Mouse (Mus musculus): ENCODE measurements around the gene Maob. TPM values are rescaled to one million over a fixed set of nuclear protein-coding genes. Genes with fewer than 3 reads are reported as not detected.

Maob gene
- 54.6 and 60.1 TPM in 2 replicates for polyA plus RNA-seq (2015; fragmentation: Nextera tagmentation; extraction: Ambion mirVana)

DNA sequence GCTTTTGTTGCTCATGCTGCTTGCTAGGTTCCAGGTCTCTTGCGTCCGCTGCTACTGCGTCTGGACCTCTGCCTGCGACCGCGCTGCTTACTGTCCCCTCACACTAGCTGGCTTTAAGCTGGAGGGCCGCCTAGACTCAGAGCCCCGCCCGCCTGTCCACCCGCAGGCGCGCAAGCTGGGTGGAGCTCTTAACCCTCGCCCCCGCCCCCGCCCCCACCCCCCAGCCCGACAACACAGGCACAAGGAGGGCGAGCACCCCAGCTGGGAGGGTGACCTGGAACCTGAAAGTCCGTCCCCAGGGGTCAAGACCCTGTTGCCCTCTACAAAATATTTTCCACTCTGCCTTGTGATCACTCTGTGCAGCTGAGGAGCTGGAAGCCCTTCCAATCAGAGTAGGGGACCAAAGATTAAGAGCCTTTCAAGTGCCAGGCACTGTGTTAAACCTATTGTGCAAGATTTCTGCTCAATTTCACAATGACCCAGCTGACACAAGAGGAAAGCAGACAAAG lies at the start of gene Maob:
Gene Maob, minus strand, starts transcription at position 106 of the 509 bp plus-strand sequence.
- no peaks in the 10 kb centered on the region for H3K27me3 ChIP-seq
- no peak within 1 kb of the TSS for H3K9ac ChIP-seq

DNA sequence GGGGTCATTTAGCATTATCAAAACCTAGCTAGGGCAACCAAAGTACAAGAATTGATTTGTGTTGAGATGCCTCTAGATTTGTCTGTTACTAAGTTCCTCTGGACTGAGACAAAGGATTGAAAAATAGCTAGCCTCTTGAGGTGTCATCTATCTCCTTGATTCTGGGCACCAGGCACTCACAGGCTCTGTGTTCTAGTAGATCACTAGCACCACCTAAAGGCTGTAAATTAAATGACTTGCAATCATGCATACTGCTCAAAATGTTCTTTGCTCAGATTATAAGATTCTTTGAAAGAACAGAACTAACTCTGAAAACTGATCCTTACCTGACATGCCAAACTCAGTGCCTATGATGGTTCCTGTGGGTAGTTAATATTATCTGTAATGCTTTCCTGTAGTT lies 43.1 kb upstream of the Maob start:
- Histone ChIP-seq H3K27me3 (no peaks in the 10 kb centered on the region), H3K36me3 (replicated peaks) (no peaks in the 10 kb centered on the region), H3K27ac (replicated peaks) (no peak overlapping the region), H3K9ac (no peak overlapping the region), H3K9me3 (replicated peaks) (no peaks in the 10 kb centered on the region), H3K4me2 (no peak overlapping the region), H3K4me3 (replicated peaks) (no peak overlapping the region), H3K4me1 (replicated peaks) (no peaks in the 10 kb centered on the region)
- ATAC-seq (ENCODE audit: insufficient read depth) = no peak

More for the DNA sequence above, at the start of gene Maob:
- peak within 1 kb of the TSS; percentile 29 for H3K4me3 ChIP-seq (replicated peaks)
- H3K4me2 ChIP-seq = peak within 1 kb of the TSS; percentile 10; the same call in 1 of the 2 replicates
- 0 out of 2 replicates have a peak within 1 kb of the TSS, but pooled peaks have one; percentile 24 for H3K27ac ChIP-seq (replicated peaks)
- 15% methylated on average over 16 of the region's 18 CpGs for WGBS (ENCODE audit: insufficient replicate concordance)
- no peaks in the 10 kb centered on the region for H3K36me3 ChIP-seq (replicated peaks)
- H3K9me3 ChIP-seq (replicated peaks) = no peaks in the 10 kb centered on the region
- peak; percentile 69 for ATAC-seq (ENCODE audit: insufficient read depth)
- H3K4me1 ChIP-seq (replicated peaks) = no peaks in the 10 kb centered on the region

DNA sequence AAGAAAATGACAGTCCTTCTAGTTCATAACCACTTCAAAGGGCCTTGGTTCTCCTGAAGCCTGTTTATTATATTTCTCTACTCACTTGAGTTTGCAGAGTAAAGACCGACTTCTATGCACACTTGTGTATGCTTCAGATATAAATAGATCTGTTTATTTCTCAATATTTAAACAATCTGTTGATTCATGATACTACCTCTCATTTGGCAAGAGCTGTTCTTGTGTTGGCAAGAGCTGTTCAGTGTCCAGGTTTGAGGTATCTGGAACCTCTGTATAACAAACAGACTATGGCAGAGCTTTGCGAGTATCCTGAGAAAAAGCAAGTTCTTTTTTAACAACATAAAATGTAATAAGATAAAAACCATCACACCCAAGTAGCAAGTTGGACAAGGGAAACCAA lies 28.9 kb upstream of the Maob start:
- WGBS (ENCODE audit: insufficient replicate concordance) = 56% methylated on average over 2 of the region's 2 CpGs

DNA sequence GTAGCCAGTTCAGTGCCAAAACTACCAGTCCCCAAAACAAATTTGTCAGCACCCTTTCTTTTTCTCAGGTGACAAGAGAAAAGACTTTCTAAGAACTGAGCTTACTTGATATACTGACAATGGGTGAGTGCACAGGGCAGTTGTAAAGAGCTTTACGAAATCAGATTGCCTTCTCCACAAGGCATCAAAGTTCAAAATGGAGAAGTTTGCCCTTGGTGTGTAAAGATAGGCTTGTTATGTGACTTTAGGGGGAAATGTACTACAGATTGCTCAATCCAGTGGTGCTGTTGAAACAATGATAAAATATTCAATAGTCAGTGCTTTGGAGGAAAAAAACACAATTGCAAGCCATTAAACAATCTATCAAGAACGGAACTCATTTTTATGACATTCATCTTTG lies 24.3 kb upstream of the Maob start:
- no peak overlapping the region for H3K4me3 ChIP-seq (replicated peaks)
- H3K9ac ChIP-seq = no peak overlapping the region
- no peak for ATAC-seq (ENCODE audit: insufficient read depth)
- 41% methylated on average over 2 of the region's 2 CpGs for WGBS (ENCODE audit: insufficient replicate concordance)
- no peaks in the 10 kb centered on the region for H3K4me1 ChIP-seq (replicated peaks)
- no peaks in the 10 kb centered on the region for H3K9me3 ChIP-seq (replicated peaks)
- no peaks in the 10 kb centered on the region for H3K36me3 ChIP-seq (replicated peaks)
- H3K27me3 ChIP-seq = no peaks in the 10 kb centered on the region
- no peak overlapping the region for H3K4me2 ChIP-seq
- no peak overlapping the region for H3K27ac ChIP-seq (replicated peaks)

More for the DNA sequence above, 28.9 kb upstream of the Maob start:
- Histone ChIP-seq H3K4me2 (no peak overlapping the region), H3K27ac (replicated peaks) (no peak overlapping the region), H3K36me3 (replicated peaks) (no peaks in the 10 kb centered on the region), H3K4me1 (replicated peaks) (no peaks in the 10 kb centered on the region), H3K4me3 (replicated peaks) (no peak overlapping the region), H3K27me3 (no peaks in the 10 kb centered on the region), H3K9ac (no peak overlapping the region), H3K9me3 (replicated peaks) (no peaks in the 10 kb centered on the region)
- no peak for ATAC-seq (ENCODE audit: insufficient read depth)

DNA sequence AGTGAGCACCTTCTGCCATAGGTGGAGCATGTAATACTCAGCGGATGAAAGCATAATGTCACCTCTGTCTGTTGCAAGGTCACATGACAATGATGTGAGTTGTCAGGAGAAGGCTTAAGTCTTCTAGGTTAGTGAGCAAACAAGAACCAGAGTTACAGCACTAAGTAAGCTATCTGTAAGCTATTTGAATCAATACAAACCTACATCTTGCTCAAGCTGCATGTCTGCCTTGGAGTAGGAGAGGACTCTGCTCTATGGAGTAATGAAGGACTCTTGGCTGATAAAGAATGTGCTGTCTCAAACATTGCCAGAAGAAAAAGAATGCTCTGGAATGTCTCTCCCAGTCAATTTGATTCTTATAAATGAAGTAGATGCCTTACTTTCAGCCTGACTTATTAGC lies 20.1 kb upstream of the Maob start:
- no peak overlapping the region for H3K4me3 ChIP-seq (replicated peaks)
- no peak overlapping the region for H3K9ac ChIP-seq
- H3K27ac ChIP-seq (replicated peaks) = no peak overlapping the region
- H3K4me1 ChIP-seq (replicated peaks) = no peaks in the 10 kb centered on the region
- ATAC-seq (ENCODE audit: insufficient read depth) = no peak
- 53% methylated on average over 1 of the region's 1 CpGs for WGBS (ENCODE audit: insufficient replicate concordance)
- H3K36me3 ChIP-seq (replicated peaks) = no peaks in the 10 kb centered on the region
- H3K9me3 ChIP-seq (replicated peaks) = no peaks in the 10 kb centered on the region
- no peak overlapping the region for H3K4me2 ChIP-seq
- no peaks in the 10 kb centered on the region for H3K27me3 ChIP-seq

DNA sequence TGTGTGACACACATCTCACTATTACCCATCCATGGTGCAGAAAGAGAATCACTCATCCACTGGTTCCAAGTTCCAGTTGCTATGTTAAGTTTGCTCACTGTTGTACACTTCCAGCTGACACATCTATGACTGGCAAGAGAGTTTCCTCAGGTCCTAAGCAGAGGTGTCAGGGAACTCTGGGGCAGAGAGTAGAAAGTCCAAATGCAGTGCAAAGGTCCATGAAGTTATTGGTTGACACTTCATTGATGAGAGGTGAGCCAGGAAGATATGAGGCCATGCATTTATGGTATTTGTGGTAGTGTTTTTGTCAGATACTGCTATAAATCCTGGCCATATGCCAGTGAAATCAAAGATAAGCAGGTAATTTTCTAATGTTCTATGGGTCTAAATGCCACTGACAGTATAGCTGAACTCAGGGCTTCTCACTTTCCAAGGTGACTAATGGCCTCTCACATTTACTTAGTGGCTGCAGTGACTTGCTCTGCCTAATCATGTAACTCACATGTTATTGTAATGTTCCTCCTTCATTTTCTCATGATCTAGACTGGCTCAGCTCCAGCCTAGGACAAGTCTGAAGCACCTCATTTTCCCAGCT lies 19.4 kb upstream of the Maob start:
- Histone ChIP-seq H3K4me1 (replicated peaks) (no peaks in the 10 kb centered on the region), H3K27ac (replicated peaks) (no peak overlapping the region), H3K4me3 (replicated peaks) (no peak overlapping the region), H3K9me3 (replicated peaks) (no peaks in the 10 kb centered on the region), H3K27me3 (no peaks in the 10 kb centered on the region), H3K36me3 (replicated peaks) (no peaks in the 10 kb centered on the region), H3K9ac (no peak overlapping the region), H3K4me2 (no peak overlapping the region)
- no peak for ATAC-seq (ENCODE audit: insufficient read depth)

DNA sequence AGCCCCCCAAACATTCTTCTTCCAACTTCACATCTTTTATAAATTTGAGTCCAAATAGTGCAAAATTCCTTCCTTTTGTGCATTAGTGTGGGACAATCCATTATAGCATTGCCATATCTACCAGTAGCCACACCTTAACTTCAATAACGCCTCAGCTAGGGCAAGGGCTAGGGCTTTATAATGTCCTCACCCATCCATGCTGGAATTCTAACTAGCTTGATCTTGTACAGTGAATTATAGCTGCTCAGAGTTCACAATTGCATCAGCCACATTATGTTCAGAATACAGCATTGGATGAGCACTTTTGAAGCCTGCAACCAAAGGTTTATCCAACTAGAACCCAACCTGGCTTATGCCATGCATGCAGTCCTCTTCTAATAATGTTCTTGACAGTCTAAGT lies 8.9 kb upstream of the Maob start:
- no peak overlapping the region for H3K4me2 ChIP-seq
- no peak overlapping the region for H3K4me3 ChIP-seq (replicated peaks)
- no peaks in the 10 kb centered on the region for H3K36me3 ChIP-seq (replicated peaks)
- H3K4me1 ChIP-seq (replicated peaks) = no peaks in the 10 kb centered on the region
- WGBS (ENCODE audit: insufficient replicate concordance) = 63% methylated on average over 1 of the region's 1 CpGs
- H3K27me3 ChIP-seq = no peaks in the 10 kb centered on the region
- H3K9ac ChIP-seq = no peak overlapping the region
- no peaks in the 10 kb centered on the region for H3K9me3 ChIP-seq (replicated peaks)
- no peak for ATAC-seq (ENCODE audit: insufficient read depth)
- no peak overlapping the region for H3K27ac ChIP-seq (replicated peaks)

DNA sequence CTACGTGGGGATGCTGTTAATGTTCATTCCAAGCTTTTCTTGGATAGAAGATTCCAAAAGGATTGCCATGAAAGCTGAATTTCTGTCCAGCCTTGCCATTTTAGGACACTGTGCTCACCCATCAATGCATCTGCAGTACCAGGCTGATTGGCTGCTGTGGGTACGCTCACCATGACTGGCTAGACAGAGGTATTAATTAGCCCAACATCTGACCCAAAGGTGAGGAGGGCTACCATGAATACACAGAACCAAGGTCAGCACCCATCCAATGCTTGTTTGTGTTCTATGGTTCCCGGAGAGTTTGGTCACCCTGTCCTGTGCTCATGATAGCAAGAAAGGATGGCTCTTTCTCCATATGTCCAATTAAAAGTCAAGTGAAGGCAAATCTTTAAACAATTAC lies 1.2 kb downstream of the Maob start:
- Histone ChIP-seq H3K4me2 (no peak overlapping the region), H3K9me3 (replicated peaks) (no peaks in the 10 kb centered on the region), H3K27me3 (no peaks in the 10 kb centered on the region), H3K4me1 (replicated peaks) (no peaks in the 10 kb centered on the region), H3K36me3 (replicated peaks) (no peaks in the 10 kb centered on the region), H3K9ac (no peak overlapping the region), H3K27ac (replicated peaks) (no peak overlapping the region), H3K4me3 (replicated peaks) (peak overlapping the region; percentile 29)
- ATAC-seq (ENCODE audit: insufficient read depth) = 0 out of 2 replicates have a peak, but pooled peaks have one; percentile 28
- WGBS (ENCODE audit: insufficient replicate concordance) = 52% methylated on average over 3 of the region's 3 CpGs

DNA sequence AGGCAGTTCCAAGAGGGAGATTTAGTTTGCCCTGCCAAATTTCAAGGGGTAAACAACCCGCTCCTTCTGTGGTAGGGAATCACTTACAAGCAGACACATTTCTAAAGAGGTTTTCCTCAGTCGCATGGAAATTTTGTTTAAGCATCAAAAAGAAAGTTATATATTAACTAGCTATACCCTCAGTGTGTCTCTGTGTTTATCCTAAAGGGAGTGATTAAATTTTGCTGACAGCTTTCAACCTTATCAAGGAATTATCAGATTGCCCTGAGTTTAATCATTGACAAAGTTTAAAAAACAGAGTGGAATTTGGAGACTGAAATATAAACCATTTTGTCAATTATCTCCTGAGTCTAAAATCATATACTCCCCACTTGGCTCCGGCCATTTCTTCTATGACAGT lies 5.1 kb downstream of the Maob start:
- ATAC-seq (ENCODE audit: insufficient read depth) = no peak
- no peak overlapping the region for H3K4me3 ChIP-seq (replicated peaks)
- H3K27ac ChIP-seq (replicated peaks) = no peak overlapping the region
- H3K9me3 ChIP-seq (replicated peaks) = no peaks in the 10 kb centered on the region
- no peaks in the 10 kb centered on the region for H3K27me3 ChIP-seq
- H3K36me3 ChIP-seq (replicated peaks) = no peaks in the 10 kb centered on the region
- WGBS (ENCODE audit: insufficient replicate concordance) = 53% methylated on average over 3 of the region's 3 CpGs
- H3K9ac ChIP-seq = no peak overlapping the region
- H3K4me1 ChIP-seq (replicated peaks) = no peaks in the 10 kb centered on the region
- no peak overlapping the region for H3K4me2 ChIP-seq

DNA sequence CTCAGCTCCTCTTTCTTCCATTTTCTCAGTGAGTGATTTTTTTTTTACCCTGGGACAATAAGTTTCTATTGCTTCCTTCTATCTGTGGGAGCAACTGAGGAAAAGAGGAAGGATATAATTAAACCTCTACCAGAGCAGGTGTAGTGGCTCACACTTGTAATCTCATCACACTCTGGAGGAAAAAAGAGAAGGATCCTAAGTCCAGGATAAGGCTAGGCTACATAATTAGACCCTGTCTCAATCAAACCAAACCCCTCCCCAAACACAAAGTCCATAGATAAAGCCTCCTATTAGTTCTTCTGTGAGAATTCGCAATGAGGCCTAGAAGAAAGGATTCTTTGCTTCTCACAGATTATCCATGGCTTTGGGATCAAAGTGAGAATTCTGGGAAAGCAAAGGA lies 49.7 kb downstream of the Maob start:
- 52% methylated on average over 1 of the region's 1 CpGs for WGBS (ENCODE audit: insufficient replicate concordance)
- Histone ChIP-seq H3K36me3 (replicated peaks) (no peaks in the 10 kb centered on the region), H3K27me3 (no peaks in the 10 kb centered on the region), H3K27ac (replicated peaks) (no peak overlapping the region), H3K4me1 (replicated peaks) (no peaks in the 10 kb centered on the region), H3K9me3 (replicated peaks) (no peaks in the 10 kb centered on the region), H3K4me3 (replicated peaks) (no peak overlapping the region), H3K9ac (no peak overlapping the region), H3K4me2 (no peak overlapping the region)
- ATAC-seq (ENCODE audit: insufficient read depth) = no peak

DNA sequence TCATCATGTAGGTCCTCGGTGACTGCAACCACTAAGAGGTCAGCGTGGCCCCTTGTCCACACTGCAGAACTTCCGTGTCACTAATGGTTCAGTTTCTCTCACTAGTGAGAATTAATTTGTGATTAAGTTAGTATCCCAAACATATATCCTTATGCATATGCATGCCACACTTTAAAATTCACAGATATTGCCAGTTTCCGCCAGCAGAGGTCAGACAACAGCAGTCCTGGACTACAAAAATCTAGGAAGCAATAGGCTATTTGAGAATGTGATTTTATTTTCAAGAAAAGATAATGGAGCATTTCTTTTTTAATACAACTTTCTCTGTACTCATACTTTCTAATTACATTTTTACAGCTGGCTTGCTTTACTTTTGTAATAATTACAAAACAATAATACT lies 51.0 kb downstream of the Maob start:
- H3K4me1 ChIP-seq (replicated peaks) = no peaks in the 10 kb centered on the region
- WGBS (ENCODE audit: insufficient replicate concordance) = 55% methylated on average over 4 of the region's 4 CpGs
- H3K36me3 ChIP-seq (replicated peaks) = no peaks in the 10 kb centered on the region
- H3K4me2 ChIP-seq = no peak overlapping the region
- no peak overlapping the region for H3K9ac ChIP-seq
- no peaks in the 10 kb centered on the region for H3K9me3 ChIP-seq (replicated peaks)
- H3K27me3 ChIP-seq = no peaks in the 10 kb centered on the region
- no peak overlapping the region for H3K27ac ChIP-seq (replicated peaks)
- ATAC-seq (ENCODE audit: insufficient read depth) = no peak
- H3K4me3 ChIP-seq (replicated peaks) = no peak overlapping the region

DNA sequence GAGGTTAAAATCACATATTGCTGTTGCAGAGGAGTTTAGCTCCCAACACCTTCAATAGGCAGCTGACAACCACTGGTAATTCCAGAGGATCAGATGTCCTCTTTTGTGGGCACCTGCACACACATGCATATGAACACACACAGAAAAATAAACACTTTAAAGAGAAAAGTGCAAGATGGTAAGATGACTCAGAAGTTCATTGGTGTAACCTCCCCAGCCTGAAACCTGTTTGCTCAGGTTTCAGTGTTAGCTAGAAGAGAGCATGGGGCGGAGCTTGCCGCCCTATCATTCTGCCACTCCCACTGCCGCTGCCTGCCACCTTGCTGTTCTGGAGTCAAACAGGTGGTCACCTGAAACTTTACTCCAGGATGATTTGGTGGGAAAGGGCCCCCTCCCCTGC lies 55.7 kb downstream of the Maob start:
- Histone ChIP-seq H3K36me3 (replicated peaks) (no peaks in the 10 kb centered on the region), H3K4me2 (no peak overlapping the region), H3K4me3 (replicated peaks) (no peak overlapping the region), H3K27me3 (no peaks in the 10 kb centered on the region), H3K9me3 (replicated peaks) (no peaks in the 10 kb centered on the region), H3K27ac (replicated peaks) (no peak overlapping the region), H3K9ac (no peak overlapping the region), H3K4me1 (replicated peaks) (no peaks in the 10 kb centered on the region)
- 40% methylated on average over 3 of the region's 3 CpGs for WGBS (ENCODE audit: insufficient replicate concordance)
- ATAC-seq (ENCODE audit: insufficient read depth) = no peak
